Mouse (Mus musculus) C2C12 (cell line): ENCODE data around the gene Racgap1.

Experiments used
- CEBPB ChIP-seq: IDR thresholded peaks from one replicate; pipeline ENCODE4 v1.6.1; 2011; ENCODE audit warnings: low read depth, mild to moderate bottlenecking, control low read depth, moderate library complexity
- CTCF ChIP-seq: IDR thresholded peaks from one replicate; pipeline ENCODE4 v1.5.1; 2011; ENCODE audit not compliant: control insufficient read depth, insufficient read depth, insufficient read length
- FOSL1 ChIP-seq: IDR thresholded peaks from one replicate; pipeline ENCODE4 v1.8.0; 2011; ENCODE audit warnings: mild to moderate bottlenecking, low read length; ENCODE audit not compliant: poor library complexity, insufficient read depth, severe bottlenecking
- MAX ChIP-seq: IDR thresholded peaks from one replicate; pipeline ENCODE4 v1.6.1; 2011; ENCODE audit warnings: mild to moderate bottlenecking, control low read depth
- MYOD1 ChIP-seq: IDR thresholded peaks from one replicate; pipeline ENCODE4 v1.6.1; 2011; ENCODE audit warnings: low read depth; ENCODE audit not compliant: control insufficient read depth, insufficient read length
- MYOG ChIP-seq: IDR thresholded peaks from one replicate; pipeline ENCODE4 v1.6.1; 2011; ENCODE audit not compliant: control insufficient read depth, insufficient read length; ENCODE audit errors: extremely low read depth
- USF1 ChIP-seq: IDR thresholded peaks from one replicate; pipeline ENCODE4 v1.6.1; 2011; ENCODE audit warnings: low read depth, mild to moderate bottlenecking, control low read depth, moderate library complexity

- TF ChIP-seq MAX: no peak
- no peak for TF ChIP-seq CTCF
- TF ChIP-seq USF1: no peak
- TF ChIP-seq MYOD1: no peak
- TF ChIP-seq MYOG: no peak
- no peak for TF ChIP-seq CEBPB
- TF ChIP-seq FOSL1: no peak
Measured at GRCm38 (mm10) chr15:99670964-99671670, 19.7 kb upstream of the Racgap1 start.
